Mouse (Mus musculus) kidney, postnatal 25 days (tissue): ENCODE measurements around the gene Impg2.

Experiments used
- DNase-seq, 2 experiments: peaks; one replicate each; pipeline ENCODE4 v3.0.0; 2021; ENCODE audit warnings: mixed read lengths in 2 of 2

Impg2 gene

DNA sequence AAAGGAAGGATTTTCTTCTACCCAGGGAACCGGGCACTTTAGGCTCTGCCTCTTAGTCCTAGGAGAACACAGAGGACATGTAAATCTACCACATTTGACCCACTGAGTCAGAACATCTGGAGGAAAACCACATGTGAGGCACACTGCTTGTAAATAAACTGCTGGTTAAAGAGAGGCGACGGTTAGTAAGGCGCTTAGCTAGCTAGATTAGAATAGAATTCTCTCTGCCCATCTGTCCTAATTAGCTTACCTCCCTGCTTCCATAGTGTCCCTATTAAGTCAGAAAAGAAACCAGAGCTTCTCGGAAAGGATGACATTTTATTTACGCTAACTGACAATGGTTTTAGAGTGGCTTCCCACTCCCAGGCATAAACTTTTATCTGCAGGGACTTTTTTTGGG is at the start of gene Impg2:
TSS of gene Impg2 (plus strand) at position 263 of the 400 bp plus-strand sequence.
- DNase-seq = no peak

DNA sequence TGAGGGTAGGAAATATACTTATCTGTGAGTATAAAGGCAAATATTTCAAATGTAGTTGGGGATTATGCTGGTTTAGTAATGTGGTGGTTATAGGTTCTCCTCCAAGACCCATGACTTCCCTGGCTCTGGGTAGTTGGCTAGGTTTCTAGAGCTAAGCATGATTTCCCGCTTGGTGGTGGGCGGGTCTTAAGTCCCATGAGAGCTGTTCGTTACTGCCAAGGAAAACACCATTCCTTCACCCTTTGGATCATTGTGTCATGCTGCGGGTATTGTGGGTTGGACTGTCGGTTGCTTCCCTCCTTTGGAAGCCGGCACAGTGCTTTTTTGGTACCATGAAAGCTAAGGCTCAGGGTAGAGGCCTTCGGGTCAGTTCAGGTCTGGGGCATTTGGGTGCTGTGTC is 40.6 kb upstream of the Impg2 start:
- DNase-seq = peak; percentile 9 to 47

DNA sequence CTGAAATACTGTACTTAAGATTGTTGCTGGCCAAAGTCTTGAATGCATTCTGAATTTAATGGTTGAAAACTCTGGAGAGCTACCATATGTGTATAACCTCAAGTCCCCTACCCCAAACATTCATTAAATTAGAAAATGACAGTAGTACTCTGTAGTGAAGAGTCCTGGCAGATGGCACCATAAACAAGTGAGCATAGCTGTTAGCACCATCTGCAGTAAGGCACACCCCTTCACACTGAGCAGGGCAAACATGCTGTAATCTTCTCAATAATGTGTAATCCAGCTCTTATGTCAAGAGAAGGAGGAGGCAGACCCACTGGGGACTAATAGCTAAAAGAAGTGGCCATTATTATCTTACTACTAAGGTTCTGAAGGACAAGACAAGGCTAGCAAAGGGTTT is 33.9 kb upstream of the Impg2 start:
- no peak for DNase-seq

DNA sequence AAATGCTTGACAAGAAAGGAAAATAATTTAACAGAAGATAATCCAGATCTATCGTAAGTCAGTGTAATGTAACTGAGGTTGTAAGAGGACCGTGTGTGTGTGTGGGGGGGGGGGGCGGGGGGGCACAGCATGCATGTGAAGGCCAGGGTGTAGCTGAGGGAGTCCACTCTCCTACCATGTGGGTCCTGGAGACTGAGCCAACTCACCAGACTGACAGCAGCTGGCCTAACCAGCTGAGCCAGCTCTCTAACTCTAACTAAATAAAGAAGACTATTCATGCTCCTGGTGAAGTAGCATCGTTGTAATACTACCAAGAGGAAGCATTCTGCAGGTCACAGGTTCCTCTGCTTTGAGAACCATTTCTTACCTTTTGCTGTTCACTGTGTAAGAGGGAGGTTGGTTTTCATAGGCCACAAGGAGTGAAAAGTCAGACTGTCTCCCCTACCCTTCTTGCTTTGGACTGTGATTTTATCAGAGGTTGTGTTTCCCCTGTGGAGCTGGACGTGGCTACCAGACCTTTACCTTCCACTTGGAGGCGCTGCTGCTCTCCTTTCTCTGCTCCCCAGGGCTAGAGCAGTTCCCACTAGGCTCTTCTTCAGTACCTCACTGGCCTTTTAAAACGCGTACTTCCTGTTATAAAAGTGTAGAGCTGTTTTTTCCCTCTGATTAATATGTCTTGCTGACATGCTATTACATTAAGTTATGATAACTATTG is 28.1 kb upstream of the Impg2 start:
- peak in 1 of 2 experiments; percentile 40 for DNase-seq

DNA sequence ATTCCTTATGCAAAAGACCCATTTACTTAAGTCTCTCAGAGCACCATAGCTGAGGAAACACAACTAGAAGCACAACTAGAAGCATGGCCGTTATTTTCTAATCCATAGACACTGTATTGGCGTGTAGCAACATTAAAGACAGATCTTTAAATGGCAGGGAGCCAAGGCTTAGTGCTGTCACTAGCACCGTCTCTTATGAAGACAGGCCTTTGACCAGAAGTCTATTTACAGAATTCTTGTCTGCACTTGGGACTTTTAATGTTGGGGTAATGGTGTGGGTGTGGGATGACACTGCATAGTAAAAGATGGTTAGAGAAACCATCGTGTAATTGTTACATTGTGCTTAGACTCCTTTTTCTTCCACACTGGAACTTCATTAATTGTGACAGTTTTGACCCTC is 17.2 kb upstream of the Impg2 start:
- no peak for DNase-seq

DNA sequence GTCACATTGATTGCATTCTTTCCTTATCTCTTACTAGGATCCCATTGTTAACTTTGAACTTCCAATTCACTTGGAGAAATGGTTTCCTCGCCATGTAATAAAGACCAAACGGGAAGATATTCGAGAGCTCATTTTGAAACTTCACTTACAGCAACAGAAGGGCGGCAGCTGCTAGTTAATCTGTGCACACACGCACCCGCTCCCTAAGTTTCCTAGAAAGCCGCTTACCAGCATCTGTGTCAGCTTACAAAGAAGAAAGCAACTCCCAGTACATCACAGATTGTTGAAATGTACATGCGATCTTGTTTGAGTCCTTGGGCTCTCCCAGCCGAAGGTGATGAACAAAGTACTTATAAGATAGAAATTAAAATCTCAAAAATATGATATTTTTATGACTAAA is 15.9 kb upstream of the Impg2 start:
- no peak for DNase-seq

DNA sequence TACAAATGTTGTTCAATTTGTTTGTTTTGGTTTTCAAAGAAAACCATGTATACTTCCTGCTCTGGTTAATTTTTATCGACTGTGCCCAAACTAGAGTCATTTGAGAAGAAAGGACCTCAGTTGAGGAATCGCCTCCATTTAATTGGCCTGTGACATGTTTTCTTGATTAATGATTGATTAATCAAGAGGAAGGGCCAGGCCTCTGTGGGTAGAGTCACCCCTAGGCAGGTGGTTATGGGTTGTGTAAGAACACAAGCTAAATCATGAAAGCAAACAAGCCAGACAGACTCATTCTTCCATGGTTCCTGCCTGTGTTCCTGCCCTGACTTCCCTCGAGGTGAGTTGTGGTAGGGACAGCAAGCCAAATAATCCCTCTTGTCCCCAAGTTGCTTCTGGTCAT is 8.6 kb downstream of the Impg2 start:
- no peak for DNase-seq

DNA sequence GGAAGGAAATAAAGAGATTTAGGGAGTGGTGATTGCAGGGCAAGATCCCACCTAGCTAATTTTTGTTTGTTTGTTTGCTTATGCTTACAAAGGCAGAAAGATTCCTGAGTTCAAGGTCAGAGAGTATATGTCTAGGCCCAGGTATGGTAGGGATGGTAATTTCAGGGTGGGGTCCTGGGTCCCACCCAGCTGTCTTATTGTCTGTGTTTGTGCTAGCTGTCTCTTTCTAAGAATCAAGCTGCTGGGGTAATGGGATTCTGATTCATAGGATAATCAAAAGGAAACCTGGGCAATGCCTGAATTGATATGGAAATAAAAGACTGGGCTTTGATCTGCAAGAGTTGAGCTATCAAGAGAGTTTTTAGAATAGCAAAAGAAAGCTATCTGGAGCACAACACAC is 23.6 kb downstream of the Impg2 start:
- DNase-seq = no peak

DNA sequence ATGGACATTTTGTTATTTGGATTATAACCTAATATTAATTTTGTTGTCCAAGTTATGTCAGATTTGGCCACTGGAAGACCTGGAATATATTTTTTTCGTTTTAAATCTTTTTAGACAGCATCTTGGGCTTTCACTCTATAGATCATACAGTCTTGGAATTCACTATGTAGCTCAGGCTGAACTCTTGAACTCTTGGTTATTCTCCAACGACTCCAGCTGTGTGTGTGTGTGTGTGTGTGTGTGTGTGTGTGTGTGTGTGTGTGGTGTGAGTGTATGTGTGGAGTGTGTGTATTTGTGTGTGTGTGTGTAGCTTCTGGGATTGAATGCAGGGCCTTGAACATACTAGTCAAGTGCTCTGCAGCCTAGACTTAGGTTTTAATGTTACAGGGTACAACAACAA is 25.3 kb downstream of the Impg2 start:
- DNase-seq = no peak

DNA sequence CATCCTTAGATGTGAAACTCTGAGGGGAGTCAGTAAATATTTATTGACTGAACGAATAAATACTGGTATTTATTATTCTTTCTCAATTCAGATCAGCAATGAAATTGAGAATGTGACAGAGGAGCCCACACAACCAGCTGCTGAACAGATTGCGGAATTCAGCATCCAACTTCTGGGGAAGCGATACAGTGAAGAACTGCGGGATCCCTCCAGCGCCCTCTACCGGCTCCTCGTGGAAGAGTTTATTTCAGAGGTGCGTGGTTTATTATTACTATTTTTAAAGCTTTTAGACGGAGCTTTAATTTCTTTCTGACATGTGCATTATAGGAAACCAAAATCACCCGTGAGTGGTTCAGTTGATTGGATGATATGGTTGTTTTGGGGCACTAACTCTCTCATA is 27.2 kb downstream of the Impg2 start:
- peak in 1 of 2 experiments; percentile 12 for DNase-seq

DNA sequence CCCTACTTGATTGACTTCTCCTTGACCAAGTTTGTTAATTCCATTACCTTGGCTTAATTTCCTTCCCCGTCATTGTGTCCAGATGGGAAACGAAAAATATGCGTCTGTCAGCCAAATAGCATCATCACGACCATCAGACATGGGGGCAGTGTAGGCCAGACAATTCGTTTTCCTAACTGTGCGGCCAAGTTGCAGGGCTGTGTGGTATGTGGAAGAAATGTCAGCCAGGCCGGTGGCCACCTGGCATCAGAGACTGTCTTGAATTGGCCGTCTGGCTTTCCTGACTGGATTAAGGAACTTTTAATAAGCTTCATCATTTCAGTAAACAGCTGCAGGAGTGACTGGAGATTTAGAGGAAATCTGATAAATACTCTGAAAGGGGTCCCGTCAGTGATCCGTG is 28.6 kb downstream of the Impg2 start:
- DNase-seq = no peak

DNA sequence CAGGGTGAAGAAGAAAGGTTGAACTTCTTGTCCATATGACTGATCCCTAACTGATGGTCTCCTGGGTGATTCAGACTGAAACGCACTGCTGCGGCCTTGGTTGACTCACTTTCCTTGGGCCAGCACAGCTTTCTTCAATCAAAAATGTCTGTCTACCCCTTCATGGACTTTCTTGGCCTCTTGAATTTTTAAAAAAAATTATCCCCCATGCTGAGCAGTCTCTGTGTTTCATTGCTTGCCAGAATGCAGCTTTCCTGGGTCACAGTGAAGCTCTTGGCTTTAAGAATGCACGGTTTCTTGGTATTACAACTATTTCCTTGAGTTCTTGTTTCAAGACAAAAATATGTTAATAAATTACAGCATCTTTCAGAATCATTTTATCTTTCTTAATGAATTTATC is 41.9 kb downstream of the Impg2 start:
- DNase-seq = peak in 1 of 2 experiments; percentile 1

DNA sequence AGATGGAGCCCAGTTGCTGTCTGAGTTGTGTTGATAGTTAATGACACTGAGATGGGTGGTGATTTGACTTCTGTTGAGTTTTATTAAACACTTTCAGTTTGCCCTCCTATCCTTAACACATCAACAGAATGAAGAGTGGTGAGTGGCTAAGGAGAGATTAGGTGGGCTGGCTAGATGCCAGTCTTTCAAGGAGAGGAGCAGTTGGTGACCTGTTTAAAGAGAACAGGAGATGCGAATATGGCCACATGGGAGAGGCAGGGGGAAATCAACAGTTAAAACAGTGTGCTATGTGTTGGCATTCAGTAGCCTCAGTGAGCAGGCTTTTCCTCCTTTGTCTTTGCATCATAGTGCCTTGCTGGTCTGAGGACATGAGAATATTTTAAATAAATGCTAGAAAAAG is 69.8 kb downstream of the Impg2 start:
- DNase-seq = no peak

DNA sequence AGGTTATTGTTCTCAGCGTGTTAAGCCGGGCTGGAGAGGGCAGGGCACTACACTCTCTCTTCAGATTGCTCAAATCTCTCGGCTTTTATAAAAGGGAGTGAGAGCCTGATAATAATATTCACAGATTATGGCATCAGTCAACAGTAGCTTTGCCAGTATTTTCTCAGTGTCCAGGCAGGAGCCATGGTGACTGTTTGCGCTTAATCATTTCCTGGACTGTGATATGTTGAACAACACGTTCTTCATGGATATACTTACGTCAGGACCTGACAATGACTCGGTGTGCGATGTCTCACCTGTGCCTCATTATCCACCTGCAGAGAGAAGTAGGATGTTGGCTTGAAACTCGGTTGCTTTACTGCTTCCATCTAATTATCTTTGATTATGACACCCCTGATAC is 74.9 kb downstream of the Impg2 start:
- DNase-seq = no peak

DNA sequence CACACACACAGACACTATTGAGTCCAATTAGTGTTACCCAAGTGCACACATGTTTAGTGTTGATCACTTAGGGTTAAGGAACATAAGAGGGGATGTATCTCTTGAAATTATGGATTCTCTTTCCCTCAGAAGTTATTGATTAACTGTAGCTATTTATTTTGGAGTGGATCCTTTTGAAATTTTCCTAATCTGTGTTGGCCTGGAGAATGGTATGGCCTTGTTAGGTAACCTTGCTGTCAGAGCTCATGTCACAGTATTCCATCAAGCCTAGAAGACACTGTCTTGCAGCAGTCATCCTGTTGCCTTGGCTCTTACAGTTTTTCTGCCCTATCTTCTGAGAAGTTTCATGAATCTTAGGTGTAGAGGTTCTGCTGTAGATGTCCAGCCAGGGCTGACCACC is 75.6 kb downstream of the Impg2 start:
- DNase-seq = no peak

DNA sequence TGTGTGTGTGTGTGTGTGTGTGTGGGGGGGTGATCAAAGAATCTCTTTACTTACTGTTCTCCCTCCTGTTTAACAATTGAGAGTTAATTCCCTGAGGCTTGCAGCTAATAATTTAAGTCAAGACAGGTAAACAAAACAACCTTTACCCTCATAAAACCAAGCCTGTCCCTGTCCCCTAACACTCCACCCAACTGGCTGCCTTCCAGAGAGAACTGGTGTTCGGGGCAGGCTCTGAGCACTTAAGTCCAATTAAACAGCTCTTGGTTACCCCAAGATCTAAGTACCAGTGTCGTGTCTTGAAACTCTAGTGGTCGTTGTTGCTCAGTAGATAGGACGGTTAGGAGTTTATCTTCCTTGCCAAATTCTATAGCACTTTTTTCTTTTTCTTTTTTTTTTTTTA is 77.2 kb downstream of the Impg2 start:
- DNase-seq = peak in 1 of 2 experiments; percentile 14

DNA sequence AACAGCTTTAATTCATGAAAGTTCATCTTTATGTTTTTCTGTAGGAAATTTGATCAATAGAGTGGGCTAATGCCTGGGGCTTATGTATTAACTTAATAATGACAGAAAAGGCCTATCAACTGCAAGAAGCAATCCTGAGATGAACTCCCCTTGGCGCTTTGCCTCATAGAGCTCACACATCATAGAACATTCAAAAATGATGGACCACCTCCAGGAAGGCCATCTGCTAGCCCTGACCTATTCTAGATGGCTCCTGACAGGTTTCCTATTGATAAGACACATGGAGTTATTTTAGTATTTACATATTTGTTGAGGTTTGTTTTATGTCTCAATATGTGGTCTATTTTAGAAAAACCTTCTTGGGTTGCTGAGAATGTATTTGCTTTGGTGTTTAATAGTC is 79.2 kb downstream of the Impg2 start:
- no peak for DNase-seq

DNA sequence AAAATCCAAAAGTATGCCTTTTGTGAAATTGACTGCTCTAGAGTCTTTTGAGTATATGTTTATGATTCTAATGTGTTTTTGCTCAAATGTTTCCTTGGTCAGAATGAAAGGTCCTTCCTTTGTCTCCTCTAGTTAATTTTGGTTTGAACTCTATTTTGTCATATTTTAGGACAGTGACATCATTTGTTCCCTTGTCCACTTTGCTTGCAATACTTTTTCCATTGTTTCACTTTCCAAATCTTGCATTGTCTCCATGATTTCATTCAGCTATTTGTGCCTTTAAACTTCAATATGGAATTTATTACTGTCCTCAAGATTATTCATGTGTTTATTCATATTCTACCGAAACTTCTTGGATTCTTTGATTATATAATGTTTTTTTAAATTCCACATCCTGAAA is 79.8 kb downstream of the Impg2 start:
- DNase-seq = no peak

DNA sequence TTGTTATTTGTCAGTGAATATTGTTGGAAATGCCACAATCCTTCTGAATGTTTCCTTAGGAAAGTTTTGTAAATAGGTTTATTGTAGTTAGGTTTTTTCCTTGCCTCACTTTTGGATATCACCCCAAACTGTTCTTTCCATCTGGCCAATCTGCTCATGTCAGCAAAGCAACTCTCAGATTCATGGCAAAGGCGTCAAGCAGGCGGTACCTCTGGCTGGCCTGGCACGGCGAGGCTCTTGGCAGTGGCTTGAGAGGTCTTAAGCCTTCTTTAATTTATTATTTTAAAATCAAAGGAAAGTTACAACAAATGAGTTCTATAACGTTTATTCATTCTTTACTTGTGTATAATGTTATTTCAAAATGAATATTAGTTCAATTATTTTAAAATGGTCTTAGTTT is 82.0 kb downstream of the Impg2 start:
- DNase-seq = no peak

DNA sequence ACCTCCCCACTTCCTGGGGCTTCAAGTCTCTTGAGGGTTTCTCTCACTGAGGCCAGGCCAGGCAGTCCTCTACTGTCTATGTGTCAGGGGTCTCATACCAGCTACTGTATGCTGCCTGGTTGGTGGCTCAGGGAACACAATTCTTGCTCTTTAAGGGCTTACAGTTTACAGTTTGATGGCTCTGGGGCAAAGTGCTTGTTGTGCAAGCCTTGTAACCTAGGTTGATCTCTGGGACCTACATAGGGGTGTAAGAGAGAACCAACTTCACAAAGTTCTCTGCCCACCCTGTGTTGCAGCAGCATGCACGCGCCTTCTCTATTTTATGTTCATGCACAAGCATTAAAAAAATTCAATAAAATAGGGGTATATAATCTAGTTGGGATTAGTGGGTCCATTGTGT is 82.9 kb downstream of the Impg2 start:
- DNase-seq = no peak

DNA sequence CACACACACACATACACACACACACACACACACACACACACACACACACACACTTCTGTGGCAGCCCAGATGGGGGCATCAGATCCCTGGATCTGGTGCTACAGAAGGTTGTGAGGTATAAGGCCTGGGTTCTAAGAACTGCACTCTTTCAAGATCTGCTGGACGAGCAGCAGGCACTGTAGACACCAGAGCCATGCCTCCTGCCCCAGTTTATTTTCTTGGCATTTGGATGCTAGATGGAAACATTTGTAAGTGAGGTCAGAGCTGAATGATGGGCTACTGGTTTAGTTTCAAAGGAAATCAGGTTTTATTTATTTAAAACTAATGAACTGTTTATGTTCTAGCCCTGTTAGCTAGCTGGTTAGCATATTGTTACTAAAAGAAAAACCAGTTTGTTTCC is 90.8 kb downstream of the Impg2 start:
- no peak for DNase-seq

DNA sequence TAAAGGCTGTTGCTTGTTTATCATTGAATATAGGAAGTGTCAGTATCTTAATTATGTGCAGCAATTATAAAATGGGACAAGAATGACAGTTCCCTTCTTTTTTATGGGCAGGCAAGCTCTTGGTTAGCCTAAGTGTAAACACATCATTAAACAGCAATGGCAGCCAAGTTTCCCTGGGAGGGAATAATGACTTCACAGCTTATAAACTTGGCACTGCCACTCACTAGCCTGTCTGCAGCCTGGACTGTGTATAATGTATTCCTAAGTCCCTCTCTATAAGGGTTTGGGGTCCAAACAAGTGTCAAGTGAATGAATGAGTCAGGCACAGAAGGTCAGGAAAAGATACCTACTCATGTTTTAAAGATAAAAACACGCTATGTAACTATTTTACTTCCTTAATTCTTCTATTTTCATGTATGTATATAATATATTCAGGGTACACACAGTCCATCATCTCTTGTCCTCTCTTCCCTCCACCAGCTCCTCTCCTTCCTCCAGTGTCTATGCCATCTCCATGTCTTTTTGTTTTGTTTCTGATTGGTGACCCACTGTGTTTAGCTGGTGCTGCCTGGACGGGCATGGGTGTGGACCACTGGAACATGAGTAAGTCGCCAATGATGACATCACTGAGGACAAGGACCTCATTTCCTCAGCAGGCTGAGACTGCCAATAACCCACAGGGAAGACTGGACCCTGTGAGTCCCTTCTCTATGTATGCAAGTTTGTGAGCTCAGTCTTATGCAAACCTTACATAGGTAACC is 92.0 kb downstream of the Impg2 start:
- DNase-seq = no peak

DNA sequence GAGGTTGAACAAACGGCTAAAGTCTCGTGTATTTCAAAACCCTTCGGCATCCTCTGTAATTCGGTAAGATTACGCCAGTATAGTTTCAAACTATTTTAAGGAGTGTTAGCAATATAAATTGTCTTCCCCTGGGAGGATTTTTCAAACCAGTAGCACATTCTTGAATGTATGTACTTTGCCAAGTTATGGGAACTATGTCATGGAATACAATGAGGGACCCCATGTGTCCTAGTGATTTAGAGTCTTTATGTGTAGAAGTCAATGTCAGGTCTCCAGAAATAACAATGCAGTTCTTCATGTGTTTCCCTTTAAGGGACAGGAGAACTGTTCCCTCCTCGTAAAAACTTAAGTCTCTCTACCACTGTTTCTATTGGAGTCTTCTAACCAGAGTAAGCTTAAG is 94.1 kb downstream of the Impg2 start:
- DNase-seq = no peak

DNA sequence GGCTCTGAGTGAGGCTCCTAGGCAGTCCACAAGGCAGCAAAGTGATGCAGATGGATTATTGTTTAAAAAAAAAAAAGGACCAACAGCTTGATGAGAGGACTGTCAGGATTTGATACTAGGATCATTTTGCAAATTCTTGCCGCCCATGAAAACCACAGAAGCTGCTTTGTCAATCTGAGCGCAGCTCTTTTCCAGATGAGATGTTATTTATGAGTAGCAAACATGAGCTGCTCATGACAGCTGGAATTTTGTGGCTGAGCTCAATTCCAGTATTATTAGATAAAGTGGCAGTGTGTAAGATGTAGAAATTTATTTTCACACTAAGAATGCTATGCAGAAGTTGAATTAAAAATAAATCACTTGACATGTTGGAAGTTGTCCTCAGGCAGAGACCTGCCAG is 94.7 kb downstream of the Impg2 start:
- no peak for DNase-seq

DNA sequence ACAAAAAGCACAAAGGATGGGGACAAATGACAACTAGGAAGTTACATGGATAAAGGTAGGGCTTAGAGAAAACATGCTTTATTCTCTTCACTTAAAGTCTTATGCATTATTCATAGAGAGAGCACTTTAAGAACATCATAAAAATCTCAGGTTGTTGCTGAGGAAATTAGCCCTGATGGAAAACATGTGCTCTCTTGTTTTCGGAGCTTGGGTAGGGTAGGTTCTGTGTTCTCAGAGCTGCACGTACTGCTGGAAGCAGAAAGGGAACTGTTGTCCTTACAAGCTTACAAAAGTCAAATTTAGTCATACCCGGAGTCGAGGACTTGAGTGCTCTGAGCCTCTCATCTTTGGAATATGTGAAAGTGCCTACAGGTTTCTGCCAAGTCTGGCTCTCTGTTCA is 98.9 kb downstream of the Impg2 start:
- DNase-seq = no peak
